Mouse (Mus musculus) inflammation-experienced regulatory T-cells, adult 6 months (primary cell): ENCODE measurements around the gene Ppm1h. TPM values are rescaled to one million over a fixed set of nuclear protein-coding genes. Genes with fewer than 3 reads are reported as not detected.

Experiments used
- ATAC-seq: one replicate; pipeline ENCODE4 v1.8.0; 2017
- polyA plus RNA-seq, 3 experiments: library from polyadenylated mRNA; unstranded; fragments of 100-300 nt; shearing (Covaris generic); gene quantifications; one replicate each; pipeline ENCODE4 v1.2.1; 2017

Ppm1h gene
- polyA plus RNA-seq, 3 experiments from 2014 or later = 37.7 to 55.1 (median 44.0) TPM

DNA sequence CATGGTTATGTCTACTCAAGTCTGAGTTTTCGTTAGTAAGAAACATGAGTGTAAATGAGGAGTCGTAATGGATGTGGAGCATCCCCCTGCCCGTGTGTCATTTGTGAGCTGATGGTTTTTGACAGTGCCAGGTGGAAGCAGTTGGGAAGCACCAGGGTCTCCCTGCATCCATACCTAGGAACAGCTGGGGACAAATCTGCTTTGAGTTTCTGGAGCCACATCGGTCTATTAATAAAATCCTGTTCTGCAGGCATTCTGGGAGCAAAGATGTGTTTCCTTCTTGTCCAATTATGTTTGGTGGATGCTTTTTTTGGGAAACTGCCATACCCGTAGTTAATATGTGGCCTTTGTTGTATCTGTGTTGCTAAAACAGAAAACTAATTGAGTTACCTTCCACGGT, 26.9 kb downstream of the Ppm1h start:
- no peak for ATAC-seq

DNA sequence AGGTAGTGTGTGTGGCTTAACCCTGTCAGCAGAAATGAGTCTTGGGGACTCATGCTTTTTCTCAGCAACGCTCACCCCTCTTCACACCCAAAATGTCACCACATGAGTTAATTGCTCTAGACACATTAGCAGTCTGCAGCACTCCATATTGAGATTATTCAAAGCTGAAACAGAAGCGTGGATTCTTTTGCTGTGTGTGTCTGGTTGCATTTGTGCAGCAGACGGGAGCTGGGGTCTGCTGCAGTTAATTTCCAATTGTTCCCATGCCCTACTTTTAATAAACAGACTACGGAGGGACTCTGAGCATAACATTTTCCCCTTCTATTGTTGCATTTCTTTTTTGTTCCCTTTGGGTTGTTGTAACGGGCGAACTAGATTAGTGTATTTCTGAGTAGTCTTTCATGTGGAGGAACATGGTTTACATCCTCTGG, 32.8 kb downstream of the Ppm1h start:
- no peak for ATAC-seq

DNA sequence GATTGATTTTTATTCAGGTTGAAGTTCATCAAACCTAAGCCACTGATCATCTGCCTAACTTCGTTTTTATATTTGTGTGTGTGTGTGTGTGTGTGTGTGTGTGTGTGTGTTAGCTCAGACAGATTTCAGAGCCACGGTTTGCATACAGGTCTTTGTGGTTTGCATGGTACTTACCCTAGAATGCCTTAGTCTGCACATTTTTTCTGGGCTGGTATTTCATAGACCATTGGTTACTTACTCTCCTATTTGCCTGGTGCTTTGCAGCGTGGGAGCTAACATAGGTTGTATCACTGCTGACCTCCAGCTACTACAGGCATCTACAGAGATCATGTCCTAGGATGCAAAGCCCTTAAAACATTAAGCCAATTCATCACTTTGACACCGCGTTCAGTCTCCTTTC, 33.7 kb downstream of the Ppm1h start:
- ATAC-seq = peak; percentile 72

DNA sequence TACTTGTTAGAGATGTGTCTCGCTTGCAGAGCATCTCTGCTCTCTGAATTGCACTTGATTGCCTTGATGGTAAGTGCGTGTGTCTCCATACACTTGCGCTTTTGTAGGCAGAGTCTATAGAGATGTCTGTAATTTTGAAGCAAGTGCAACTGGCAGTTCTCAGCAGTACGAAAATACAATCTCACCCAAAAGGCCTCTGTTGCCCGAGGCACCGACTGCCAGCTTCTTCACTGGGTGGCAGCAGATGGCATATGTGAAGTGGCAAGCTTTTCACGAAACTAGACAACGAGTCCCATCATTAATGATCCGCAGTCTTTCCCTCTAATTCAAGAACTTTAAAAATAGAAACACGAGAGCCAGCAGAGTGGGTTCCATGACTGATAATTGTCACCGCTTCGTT, 37.3 kb downstream of the Ppm1h start:
- ATAC-seq = no peak

DNA sequence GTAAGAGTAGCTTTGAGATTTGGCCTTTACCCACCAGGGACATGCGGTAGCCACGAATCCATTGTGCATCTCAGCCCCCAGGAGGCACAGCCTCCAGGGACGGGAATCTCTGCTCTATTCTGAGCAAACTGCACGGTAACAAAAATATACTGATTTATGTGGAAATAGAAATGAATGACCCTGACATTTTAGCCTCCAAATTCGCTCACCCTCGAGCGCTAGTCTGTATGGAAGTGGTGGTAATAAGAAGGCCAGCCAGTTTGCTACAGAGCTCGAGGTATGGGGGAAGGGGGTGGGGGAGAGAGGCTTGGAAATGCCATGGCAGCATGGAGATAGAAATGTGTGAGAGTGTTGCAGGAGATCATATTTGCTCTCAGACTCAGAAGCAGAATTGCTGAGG, 37.7 kb downstream of the Ppm1h start:
- ATAC-seq = no peak

DNA sequence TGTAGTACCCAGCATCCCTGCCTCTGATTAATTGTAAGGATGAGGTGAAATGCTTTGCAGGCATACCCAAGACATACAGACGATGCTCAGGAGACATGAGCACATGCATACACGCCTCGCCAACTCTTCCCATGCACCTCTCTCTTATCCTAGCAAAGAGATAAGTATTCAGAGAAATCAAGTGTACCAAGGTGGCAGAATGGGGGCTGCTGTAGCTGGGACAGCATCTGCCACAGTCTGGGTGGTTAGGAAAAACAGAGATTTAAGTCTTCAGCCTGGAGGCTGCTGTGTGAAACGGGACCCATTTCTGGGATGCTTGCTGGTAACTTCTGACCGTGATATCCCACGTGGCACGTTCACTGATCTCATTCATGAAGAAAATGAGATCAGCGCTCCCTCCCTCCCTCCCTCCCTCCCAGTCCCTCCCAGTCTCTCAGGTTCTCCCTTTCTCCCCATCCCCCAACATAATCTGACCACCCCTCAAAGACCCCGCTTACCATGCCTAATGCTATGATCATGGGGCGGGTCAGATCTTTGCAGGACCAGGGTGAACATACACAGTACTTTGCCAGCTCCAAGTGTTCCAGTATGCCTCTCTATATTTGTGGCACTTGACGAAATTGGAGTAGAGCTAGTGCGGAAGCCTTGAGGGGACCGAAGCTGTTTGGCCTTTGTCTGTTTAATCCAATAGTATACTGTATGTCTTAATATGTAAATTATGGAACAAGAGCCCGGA, 38.3 kb downstream of the Ppm1h start:
- no peak for ATAC-seq

DNA sequence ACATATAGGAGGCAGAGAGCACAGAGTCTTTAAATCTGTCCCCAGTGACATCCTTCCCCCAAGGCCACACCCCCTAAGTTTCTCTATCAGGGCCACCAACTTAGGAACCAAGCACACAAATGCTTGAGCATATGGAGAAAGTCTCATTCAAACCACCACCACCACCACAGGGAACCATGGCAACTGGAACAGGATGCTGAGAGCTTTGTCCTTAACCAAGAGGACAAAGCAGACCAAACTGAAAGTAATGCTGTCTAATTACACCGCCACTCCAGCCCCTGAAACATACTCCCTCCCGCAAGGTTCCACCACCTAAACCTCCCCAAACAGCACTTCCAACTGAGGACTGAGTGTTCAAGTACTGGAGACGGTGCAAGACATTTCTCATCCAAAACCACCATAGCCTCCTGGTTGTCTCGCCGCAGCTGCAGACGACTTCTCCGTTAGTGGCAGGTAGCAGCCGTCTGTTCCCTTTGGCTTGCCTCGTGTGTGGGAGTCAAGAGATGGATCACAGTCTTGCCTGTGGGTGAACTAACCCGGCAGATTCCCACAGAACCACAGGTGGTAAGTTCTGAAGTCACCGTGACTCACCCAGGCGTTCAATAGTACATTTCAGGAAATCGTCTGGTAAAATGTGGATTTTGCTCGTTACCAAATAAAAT, 39.3 kb downstream of the Ppm1h start:
- ATAC-seq = peak; percentile 88

DNA sequence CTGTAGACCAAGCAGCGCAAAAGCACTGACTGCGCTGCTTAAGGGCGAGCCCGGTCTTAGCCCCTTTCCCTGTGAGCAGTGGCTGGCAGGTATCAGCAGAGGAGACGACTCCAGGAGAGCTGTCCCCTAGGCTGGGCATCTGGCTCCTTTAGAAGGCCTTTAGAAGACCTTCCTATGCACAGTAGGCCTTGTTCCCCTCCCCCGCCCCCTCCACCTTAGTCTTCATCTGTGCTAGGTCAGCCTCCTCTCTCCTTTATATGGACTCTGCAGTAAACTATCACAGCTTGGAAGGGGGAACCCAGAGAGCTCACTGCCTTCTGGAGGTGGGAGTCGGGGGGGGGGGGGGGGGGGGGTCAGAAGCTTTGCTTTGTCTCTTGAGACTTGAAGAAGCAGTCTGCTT, 40.4 kb downstream of the Ppm1h start:
- no peak for ATAC-seq

DNA sequence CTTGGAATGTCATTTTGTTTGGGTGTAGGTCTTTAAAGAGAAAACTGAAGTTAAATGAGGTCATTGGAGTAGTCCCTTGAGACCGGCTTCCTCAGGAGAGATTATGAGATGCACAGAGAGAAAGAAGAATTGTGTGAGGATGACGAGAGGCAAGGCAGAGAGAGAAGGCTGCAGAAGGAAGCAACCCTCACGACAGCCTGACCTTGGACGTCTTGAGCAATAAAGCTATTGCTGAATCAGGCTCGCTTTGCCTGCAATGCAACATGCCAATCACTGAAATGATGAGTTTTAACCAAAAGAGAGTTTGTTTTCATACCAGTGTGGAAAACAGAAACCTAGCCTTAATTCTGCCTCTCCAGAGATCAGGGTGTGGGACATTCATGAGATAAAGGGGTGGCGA, 43.5 kb downstream of the Ppm1h start:
- ATAC-seq = no peak

DNA sequence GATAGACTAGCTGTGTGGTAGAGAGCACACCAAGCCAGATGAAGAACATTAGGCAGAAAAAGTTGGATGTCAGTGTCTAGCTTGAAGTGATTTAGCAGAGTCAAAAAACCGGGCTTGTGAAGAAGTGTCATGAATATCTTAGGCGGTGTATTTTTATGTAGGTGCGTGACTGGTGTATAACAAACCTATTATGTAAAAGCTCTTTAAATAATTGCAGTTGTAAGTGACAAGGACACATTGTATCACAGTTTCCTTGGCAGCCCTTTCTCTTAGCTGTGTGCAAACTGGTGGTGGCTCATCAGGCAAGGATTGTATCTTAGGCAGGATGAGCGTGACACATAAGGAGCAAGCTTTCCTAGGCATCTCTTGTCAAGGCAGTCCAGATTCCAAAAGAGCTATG, 46.1 kb downstream of the Ppm1h start:
- ATAC-seq = no peak

DNA sequence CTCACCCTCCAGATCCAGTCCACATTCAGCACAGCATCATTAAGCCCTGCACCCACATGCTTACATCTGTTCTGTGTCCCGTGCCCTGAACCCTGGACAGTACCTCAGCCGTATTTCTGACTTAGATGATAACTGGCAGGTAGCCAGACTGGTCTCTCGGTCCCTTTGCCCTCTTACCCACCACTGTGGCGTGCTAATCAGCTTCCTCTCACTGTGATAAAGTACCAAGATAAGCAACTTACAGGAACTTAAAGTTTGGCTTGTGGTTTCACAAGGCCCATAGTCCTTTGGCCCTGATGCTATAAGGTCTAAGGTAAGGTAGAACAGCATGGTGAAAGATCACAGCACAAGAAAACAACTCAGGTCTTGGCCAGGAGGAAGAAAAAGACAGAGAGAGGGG, 48.7 kb downstream of the Ppm1h start:
- ATAC-seq = peak; percentile 62

DNA sequence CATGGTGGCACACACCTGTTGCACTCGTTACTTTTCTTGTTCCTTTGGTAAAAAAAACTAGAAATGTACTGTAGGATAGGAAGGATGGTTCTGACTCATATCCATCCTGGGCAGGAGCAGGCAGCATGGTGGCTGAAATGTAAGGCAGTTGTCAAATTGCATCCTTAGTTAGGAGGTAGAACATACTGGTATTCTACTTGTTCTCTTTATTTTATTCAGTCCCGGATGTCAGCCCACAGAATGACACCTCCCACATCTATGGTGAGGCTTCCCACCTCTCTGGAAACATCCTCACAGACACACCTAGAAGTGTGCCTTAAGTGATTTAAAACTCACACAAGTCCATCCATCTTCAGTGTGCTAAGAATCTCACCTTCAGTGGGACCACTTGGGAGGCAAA, 49.6 kb downstream of the Ppm1h start:
- ATAC-seq = peak; percentile 60

DNA sequence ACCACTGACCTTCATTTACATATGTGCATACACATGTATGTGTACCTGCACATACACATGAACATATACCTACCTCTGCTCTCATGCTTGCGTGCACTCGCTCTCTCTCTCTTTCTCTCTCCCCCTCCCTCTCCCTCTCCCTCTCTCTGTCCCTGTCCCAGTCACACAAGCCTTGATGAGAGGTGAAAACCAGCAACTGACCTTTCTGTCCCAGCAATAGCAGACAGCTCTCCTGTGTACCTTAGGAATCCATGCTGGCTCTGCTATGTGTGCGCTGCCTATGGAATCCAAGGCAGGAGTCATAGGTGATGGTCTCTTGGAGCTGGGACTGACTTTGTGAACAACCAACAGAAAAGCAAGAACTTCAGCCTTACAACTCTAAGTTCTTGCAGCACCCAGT, 53.6 kb downstream of the Ppm1h start:
- ATAC-seq = no peak

DNA sequence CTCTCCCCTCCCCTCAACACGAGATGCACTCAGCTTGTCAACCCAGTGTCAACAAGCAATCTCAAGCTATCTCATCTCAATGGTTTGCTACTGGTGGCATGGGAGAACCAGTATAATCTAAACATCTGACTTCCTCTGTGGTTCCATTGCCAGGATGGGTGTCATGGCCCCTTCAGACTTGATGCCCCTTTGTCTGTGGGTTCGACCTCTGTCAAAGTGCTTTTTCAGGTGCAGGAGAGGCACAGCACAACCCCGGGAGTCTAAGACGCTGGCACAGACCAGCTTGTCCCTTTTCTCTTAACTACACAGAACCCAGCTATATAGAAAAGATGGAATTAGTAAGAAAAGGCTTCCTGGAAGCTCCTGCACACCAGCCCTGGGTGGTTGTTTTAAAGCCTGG, 56.0 kb downstream of the Ppm1h start:
- ATAC-seq = no peak

DNA sequence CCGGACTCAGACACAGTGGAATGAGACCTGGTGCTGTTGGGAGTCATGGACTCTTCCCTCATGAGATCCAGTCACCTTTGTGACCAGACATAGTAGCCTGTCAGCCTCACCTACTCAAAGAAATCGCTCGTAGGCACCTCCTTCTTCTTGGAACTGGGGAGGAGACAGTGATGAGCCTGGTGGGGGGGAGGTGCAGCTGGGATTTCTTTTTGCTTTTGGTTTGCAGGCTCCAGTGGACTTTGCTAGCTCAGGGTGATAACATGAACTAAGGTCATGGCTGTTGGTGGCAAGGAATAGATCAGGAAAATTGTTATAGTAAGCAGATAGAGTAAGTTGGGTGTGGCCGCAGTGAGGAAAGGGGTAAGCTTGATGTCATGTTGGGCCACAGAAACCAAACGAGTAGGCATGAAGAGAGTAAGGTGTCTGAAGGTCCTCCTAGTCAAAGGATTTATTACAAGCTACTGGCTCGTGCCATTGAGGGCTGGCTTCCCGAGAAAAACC, 56.8 kb downstream of the Ppm1h start:
- no peak for ATAC-seq

DNA sequence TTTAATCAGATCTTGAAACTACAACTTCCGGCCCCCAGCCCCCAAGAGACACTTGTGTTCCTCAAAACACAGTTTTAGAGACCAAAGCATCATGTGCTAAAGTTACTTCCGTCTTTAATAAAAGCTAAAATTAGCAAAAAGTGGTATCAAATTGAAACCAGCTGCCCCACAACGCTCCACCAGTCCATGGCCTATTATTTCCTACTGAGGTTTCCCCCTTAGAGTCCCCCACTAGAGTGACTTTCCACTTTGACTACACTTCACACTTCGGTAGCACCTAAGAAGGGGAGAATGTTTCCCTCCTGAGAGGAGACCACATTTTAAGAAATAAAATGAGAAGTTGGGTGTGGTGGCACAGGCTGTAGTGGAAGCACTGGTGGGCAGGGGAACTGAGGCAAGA, 58.3 kb downstream of the Ppm1h start:
- no peak for ATAC-seq

DNA sequence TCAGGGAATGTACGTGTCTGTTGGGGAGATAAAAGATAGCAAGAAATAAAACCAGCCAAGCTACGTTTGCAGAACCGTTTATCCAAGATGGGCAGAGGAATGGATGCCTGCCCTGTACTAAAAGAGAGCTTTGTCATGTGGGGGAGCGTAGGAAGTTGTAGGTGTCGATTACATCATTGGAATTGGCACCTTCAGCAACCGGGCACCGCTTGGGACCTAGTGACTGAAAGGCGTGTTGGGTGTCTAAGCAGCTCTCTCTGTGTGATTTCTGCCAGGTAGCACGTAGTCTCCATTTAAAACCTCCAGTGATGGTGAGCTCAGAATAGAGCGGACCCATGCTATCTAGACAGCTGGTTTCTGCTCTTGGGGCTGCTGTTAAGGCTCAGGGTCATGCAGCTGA, 60.0 kb downstream of the Ppm1h start:
- ATAC-seq = peak; percentile 46

DNA sequence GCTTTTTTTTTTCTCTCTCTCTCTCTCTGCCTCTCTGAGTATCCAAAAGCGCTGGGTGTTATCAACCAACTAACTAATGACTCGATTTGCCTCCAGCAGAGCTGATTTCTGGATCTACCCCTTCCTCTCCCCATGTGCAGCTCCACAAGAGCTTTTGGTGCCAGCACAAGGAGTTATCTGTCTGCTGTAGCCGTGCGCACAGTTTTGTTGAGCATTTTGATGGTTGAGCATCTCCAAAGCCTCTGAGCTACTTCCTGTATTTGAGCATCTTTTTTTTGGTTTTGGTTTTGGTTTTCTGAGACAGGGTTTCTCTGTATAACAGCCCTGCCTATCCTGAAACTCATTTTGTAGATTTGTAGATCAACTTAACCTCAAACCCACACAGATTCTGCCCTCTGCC, 60.5 kb downstream of the Ppm1h start:
- peak; percentile 82 for ATAC-seq

DNA sequence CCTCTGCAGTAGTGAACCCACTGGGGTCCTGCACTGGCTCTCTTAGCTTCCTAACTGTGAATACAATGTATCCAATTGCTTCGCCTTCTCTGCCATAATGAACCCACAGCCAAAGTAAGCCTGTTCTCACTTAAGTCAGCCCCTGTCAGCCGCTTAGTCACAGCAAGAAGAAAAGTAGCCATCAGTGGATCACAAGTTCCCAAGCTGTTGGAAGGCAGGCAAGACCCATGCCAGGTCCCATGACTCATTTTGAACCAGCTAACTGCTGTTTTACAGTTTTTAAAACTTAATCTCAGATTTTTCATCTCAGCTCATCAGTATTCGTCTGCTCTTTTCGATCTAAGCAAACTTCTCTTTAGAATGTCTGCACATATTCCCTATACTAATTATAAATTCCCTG, 61.6 kb downstream of the Ppm1h start:
- ATAC-seq = no peak

DNA sequence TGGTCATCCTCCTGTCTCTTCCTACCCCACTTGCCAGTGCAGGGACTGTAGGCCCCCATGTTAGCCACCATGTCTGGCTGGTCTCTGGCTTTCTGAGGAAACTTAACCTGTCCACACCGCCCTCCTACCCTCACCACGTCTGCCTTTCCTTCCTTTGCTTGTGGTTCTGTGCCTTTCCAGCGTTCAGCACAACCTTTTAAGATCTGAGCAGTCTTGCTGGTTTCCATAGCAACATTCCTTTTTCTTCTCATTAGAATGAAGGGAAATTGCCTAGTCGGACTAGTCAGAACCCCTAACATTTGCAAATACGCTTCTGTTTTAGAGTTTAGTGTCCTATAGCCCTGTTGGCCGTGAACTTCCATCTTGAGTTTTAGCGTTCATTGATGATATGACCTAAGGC, 62.6 kb downstream of the Ppm1h start:
- ATAC-seq = no peak

DNA sequence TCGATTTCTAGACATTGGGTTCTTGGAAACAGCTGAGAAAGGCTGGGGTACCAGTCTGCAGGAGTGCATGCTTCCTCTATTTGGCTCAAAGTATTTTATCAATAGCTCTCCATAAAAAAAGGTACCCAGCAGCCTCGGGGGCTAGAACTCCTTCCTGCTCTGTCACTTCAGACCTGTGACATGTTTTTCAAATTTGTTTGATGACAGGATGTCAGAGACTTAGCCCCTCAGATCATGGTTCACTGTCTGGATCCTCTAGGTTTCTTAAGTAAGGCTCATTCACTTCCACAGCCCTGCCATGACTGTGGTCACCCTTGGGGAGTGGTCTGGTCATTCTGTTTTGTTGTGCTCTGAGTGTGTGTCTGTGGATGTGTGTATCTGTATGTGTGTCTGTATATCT, 63.6 kb downstream of the Ppm1h start:
- ATAC-seq = peak; percentile 49

DNA sequence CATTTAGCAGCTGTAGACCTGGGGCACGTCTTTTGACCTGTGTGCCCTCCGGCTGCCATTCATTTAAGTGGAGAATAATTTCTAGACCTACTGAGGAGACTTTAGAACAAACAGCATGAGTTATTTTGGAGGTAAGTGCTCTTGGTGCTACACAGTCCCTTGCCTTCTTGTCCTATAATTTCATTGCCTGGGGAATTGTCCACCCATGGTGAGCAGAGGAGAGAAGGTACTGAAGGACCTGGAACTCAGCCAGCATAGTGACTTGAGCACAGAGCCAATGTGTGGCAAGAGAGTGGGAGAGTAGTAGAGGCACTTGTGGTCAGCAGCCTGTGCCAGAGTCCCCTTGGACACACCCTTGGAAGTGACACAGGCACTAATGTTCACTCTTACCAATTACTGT, 64.8 kb downstream of the Ppm1h start:
- no peak for ATAC-seq

DNA sequence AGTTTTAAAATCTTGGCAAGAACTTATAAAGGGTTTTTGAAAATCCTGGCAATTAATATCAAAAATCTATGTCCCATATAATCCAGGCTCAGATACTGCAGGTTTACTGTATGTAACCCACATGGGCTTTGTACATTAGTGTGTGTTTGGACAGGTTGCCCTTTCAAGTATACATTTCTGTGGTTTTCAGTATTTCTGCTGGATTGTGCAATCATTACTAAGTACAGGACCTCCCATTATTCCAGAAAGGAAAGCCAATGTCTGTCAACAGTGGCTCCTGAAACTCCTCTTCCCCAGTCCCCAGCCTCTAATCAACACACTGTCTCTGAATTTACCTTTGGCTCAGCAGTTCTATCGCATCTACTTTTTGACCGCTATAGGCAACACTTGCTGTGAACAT, 66.4 kb downstream of the Ppm1h start:
- no peak for ATAC-seq

DNA sequence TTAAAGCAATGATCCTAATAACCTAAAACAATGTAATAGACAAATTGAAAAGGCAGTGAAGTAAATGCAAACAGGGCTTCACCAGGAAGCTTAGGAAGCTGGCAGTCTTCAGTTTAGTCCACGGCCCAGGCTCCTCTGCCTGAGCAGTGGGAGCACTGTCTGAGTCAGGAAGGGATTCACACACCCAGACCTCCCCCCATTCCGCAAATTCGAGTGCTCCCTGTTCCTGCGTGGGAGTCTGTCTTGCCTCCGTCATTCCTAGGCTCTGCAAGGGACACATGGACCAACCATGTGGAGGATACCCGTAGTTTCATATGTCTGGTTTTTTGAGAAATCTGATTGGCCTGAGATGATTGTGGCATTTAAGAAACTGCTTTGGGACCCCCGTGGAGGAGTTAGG, 67.6 kb downstream of the Ppm1h start:
- ATAC-seq = no peak
